Mouse (Mus musculus) C2C12 (cell line): ENCODE measurements around the gene Nab2. TPM values are rescaled to one million over a fixed set of nuclear protein-coding genes. Genes with fewer than 3 reads are reported as not detected.
A peak's percentile ranks its signal among the peaks of the same experiment; 100 is the strongest.

Source experiments
- H3K27me3 ChIP-seq: one replicate; pipeline ENCODE4 v1.6.1; 2011; ENCODE audit not compliant: control insufficient read depth, insufficient read depth, insufficient read length
- H3K36me3 ChIP-seq: one replicate; pipeline ENCODE4 v1.6.1; 2011; ENCODE audit not compliant: control insufficient read depth, insufficient read depth
- H3K4me3 ChIP-seq: one replicate; pipeline ENCODE4 v1.5.1; 2011; ENCODE audit warnings: mild to moderate bottlenecking, control low read depth; ENCODE audit not compliant: poor library complexity, insufficient read depth, severe bottlenecking
- H3K79me2 ChIP-seq: one replicate; pipeline ENCODE4 v1.6.1; 2011; ENCODE audit not compliant: control insufficient read depth, insufficient read depth
- H3K79me3 ChIP-seq: one replicate; pipeline ENCODE4 v1.6.1; 2011; ENCODE audit warnings: low read depth, control low read depth
- H3ac ChIP-seq: one replicate; pipeline ENCODE3; 2011; ENCODE audit warnings: low read depth; ENCODE audit not compliant: control insufficient read depth, insufficient read length
- CEBPB ChIP-seq: IDR thresholded peaks from one replicate; pipeline ENCODE4 v1.6.1; 2011; ENCODE audit warnings: low read depth, mild to moderate bottlenecking, control low read depth, moderate library complexity
- CTCF ChIP-seq: IDR thresholded peaks from one replicate; pipeline ENCODE4 v1.5.1; 2011; ENCODE audit not compliant: control insufficient read depth, insufficient read depth, insufficient read length
- FOSL1 ChIP-seq: IDR thresholded peaks from one replicate; pipeline ENCODE4 v1.8.0; 2011; ENCODE audit warnings: mild to moderate bottlenecking, low read length; ENCODE audit not compliant: poor library complexity, insufficient read depth, severe bottlenecking
- MAX ChIP-seq: IDR thresholded peaks from one replicate; pipeline ENCODE4 v1.6.1; 2011; ENCODE audit warnings: mild to moderate bottlenecking, control low read depth
- MYOD1 ChIP-seq: IDR thresholded peaks from one replicate; pipeline ENCODE4 v1.6.1; 2011; ENCODE audit warnings: low read depth; ENCODE audit not compliant: control insufficient read depth, insufficient read length
- MYOG ChIP-seq: IDR thresholded peaks from one replicate; pipeline ENCODE4 v1.6.1; 2011; ENCODE audit not compliant: control insufficient read depth, insufficient read length; ENCODE audit errors: extremely low read depth
- USF1 ChIP-seq: IDR thresholded peaks from one replicate; pipeline ENCODE4 v1.6.1; 2011; ENCODE audit warnings: low read depth, mild to moderate bottlenecking, control low read depth, moderate library complexity
- polyA plus RNA-seq: library from polyadenylated mRNA; unstranded; fragments of >200 nt; fragmentation: generic; extraction: Trizol; gene quantifications from one replicate; pipeline ENCODE4 v1.2.1, GENCODE M21; 2012; ENCODE audit warnings: missing spikeins

The Nab2 gene
- polyA plus RNA-seq, 1 experiment: 108 TPM

- no peak overlapping the region for H3K4me3 ChIP-seq
- no peaks in the 10 kb centered on the region for H3K36me3 ChIP-seq
- no peaks in the 10 kb centered on the region for H3K79me2 ChIP-seq
- H3ac ChIP-seq: peak overlapping the region; percentile 24
- TF ChIP-seq MYOG (no peak), CTCF (no peak), CEBPB (peak; percentile 2), MYOD1 (peak; percentile 55), FOSL1 (no peak)
- H3K27me3 ChIP-seq: no peaks in the 10 kb centered on the region
- H3K79me3 ChIP-seq: no peaks in the 10 kb centered on the region
These were observed 36.8 kb downstream of the Nab2 start for GRCm38 (mm10) chr10:127631261-127632214.

GRCm38 (mm10) chr10:127626433-127626832 is 41.9 kb downstream of the Nab2 start:
- H3ac ChIP-seq: no peak overlapping the region
- TF ChIP-seq FOSL1 (no peak), MAX (no peak), CEBPB (no peak), CTCF (no peak), MYOG (no peak), USF1 (no peak), MYOD1 (no peak)

GRCm38 (mm10) chr10:127623439-127624216 is 44.7 kb downstream of the Nab2 start:
- TF ChIP-seq MYOG (no peak), MAX (no peak), CEBPB (no peak), CTCF (no peak), FOSL1 (no peak), USF1 (no peak)
- no peak overlapping the region for H3ac ChIP-seq
- H3K79me3 ChIP-seq: peaks cover 21% of the 10 kb centered on the region
- peaks cover 23% of the 10 kb centered on the region for H3K79me2 ChIP-seq
- H3K27me3 ChIP-seq: no peaks in the 10 kb centered on the region
- peaks cover 6% of the 10 kb centered on the region for H3K36me3 ChIP-seq
- no peak overlapping the region for H3K4me3 ChIP-seq

More at GRCm38 (mm10) chr10:127626433-127626832, 41.9 kb downstream of the Nab2 start:
- Histone ChIP-seq H3K27me3 (no peaks in the 10 kb centered on the region), H3K79me3 (no peaks in the 10 kb centered on the region), H3K4me3 (no peak overlapping the region), H3K36me3 (no peaks in the 10 kb centered on the region), H3K79me2 (no peaks in the 10 kb centered on the region)

- H3K79me3 ChIP-seq: peaks cover 31% of the 10 kb centered on the region
- TF ChIP-seq MYOD1 (no peak), FOSL1 (no peak), CEBPB (no peak), MAX (no peak), USF1 (no peak), CTCF (no peak), MYOG (no peak)
- no peak overlapping the region for H3K4me3 ChIP-seq
- H3K79me2 ChIP-seq: peaks cover 32% of the 10 kb centered on the region
- no peaks in the 10 kb centered on the region for H3K27me3 ChIP-seq
- peaks cover 12% of the 10 kb centered on the region for H3K36me3 ChIP-seq
- H3ac ChIP-seq: no peak overlapping the region
These were observed 45.7 kb downstream of the Nab2 start for GRCm38 (mm10) chr10:127622661-127623060.

GRCm38 (mm10) chr10:127622057-127622392 is 46.3 kb downstream of the Nab2 start:
- H3K36me3 ChIP-seq: peaks cover 12% of the 10 kb centered on the region
- H3K27me3 ChIP-seq: no peaks in the 10 kb centered on the region
- peak overlapping the region; percentile 55 for H3ac ChIP-seq
- H3K79me3 ChIP-seq: peaks cover 37% of the 10 kb centered on the region
- H3K4me3 ChIP-seq: peak overlapping the region; percentile 29
- no peak for TF ChIP-seq MYOG
- TF ChIP-seq CTCF: peak; percentile 47
- no peak for TF ChIP-seq CEBPB
- peaks cover 39% of the 10 kb centered on the region for H3K79me2 ChIP-seq
